Mouse (Mus musculus) spleen, adult 2 months (tissue): ENCODE results near the gene Gm21981. TPM values are rescaled to one million over a fixed set of nuclear protein-coding genes. Genes with fewer than 3 reads are reported as not detected.

Source experiments
- DNase-seq, 2 experiments: peaks; one replicate each; pipeline versions ENCODE4 v3.0.0 to v3.0.0-alpha.2; 2012 to 2021; ENCODE audit warnings: low spot score in 2 of 2, low read depth in 1 of 2
- H3K27ac ChIP-seq: fragments of 200-500 bp; 2 replicates; pipeline ENCODE4 v1.5.1; 2012; ENCODE audit warnings: low read length, inconsistent platforms; ENCODE audit not compliant: insufficient read depth
- H3K27me3 ChIP-seq: fragments of 200-500 bp; 2 replicates; pipeline ENCODE4 v1.6.1; 2012; ENCODE audit warnings: mild to moderate bottlenecking, moderate library complexity, low read length, inconsistent platforms; ENCODE audit not compliant: control insufficient read depth, insufficient read depth
- H3K36me3 ChIP-seq: fragments of 200-500 bp; 2 replicates; pipeline ENCODE4 v1.6.1; 2012; ENCODE audit warnings: mild to moderate bottlenecking, low read length, inconsistent platforms; ENCODE audit not compliant: control insufficient read depth, insufficient read depth
- H3K4me1 ChIP-seq: fragments of 200-500 bp; 2 replicates; pipeline ENCODE4 v1.6.1; 2011; ENCODE audit warnings: inconsistent platforms; ENCODE audit not compliant: control insufficient read depth, insufficient read depth, insufficient read length
- H3K4me3 ChIP-seq: fragments of 200-500 bp; 2 replicates; pipeline ENCODE4 v1.5.1; 2011; ENCODE audit warnings: mild to moderate bottlenecking, inconsistent platforms; ENCODE audit not compliant: insufficient read depth, insufficient read length; ENCODE audit errors: extremely low read depth
- CTCF ChIP-seq: fragments of 200-500 bp; IDR thresholded peaks from 2 replicates; pipeline ENCODE4 v1.5.1; 2011; ENCODE audit warnings: mild to moderate bottlenecking, inconsistent platforms; ENCODE audit not compliant: insufficient read depth, insufficient read length, insufficient replicate concordance; ENCODE audit errors: extremely low read depth
- POLR2A ChIP-seq: fragments of 200-500 bp; IDR thresholded peaks from 2 replicates; pipeline ENCODE4 v1.6.1; 2011; ENCODE audit warnings: low read depth, low read length, inconsistent platforms
- WGBS: fragments of 180-500 bp; shearing (Covaris S2); methylation state at CpG from one replicate; pipeline ENCODE4 v1.1.7; 2018; 5-methylcytosine and 5-hydroxymethylcytosine counted together
- polyA plus RNA-seq: library from polyadenylated mRNA; depleted of rRNA; stranded (reverse); fragments of >200 nt; gene quantifications from 2 replicates; pipeline ENCODE4 v1.2.3, GENCODE M21; 2012; rRNA removed

Gm21981 gene
- polyA plus RNA-seq, 1 experiment = 0.50 TPM

DNA sequence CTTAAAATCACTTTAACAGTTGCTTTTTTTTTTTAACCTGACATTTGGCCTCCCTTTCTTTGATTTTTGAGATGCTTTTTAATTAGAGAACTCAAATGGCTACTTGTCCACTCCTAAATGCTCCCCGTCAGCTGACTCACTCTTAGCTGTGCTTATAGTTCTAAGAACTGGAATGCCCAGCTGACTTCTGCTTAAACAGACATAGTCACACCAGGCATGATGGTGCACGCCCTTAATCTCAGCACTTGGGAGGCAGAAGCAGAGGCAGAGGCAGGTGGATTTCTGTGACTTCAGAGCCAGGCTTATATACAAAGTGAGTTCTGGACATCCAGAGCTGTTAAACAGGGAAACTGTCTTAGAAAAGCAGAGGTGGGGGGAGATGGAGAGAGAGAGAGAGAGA, 42.3 kb downstream of the Gm21981 start:
- TF ChIP-seq CTCF (no peak), POLR2A (no peak)
- Histone ChIP-seq H3K4me3 (no peak overlapping the region), H3K27me3 (no peaks in the 10 kb centered on the region), H3K4me1 (no peaks in the 10 kb centered on the region), H3K36me3 (no peaks in the 10 kb centered on the region), H3K27ac (no peak overlapping the region)
- DNase-seq = no peak
- WGBS = 89% methylated on average over 2 of the region's 2 CpGs

DNA sequence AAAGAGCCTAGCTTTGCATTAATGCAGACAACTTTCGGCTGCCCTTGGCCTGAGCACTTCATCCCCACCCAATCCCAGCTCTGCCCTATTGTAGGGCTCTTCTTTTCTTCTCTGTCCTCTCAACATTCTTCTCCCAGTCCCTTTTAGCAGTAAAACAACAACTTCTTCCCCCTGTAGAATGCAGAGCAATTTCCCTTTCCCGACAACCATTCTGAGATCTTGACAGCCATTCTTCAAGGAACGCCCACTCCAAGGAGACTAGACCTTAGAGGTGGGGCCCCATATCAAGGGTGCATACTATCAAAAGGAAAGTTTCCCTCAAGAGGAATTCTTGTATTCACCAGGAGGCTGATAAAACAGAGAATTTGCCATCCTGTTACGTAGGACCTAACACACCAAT, 45.3 kb downstream of the Gm21981 start:
- Histone ChIP-seq H3K27me3 (no peaks in the 10 kb centered on the region), H3K27ac (no peak overlapping the region), H3K4me3 (no peak overlapping the region), H3K36me3 (no peaks in the 10 kb centered on the region), H3K4me1 (no peaks in the 10 kb centered on the region)
- no peak for DNase-seq
- no peak for TF ChIP-seq POLR2A
- no peak for TF ChIP-seq CTCF
- 88% methylated on average over 4 of the region's 4 CpGs for WGBS

DNA sequence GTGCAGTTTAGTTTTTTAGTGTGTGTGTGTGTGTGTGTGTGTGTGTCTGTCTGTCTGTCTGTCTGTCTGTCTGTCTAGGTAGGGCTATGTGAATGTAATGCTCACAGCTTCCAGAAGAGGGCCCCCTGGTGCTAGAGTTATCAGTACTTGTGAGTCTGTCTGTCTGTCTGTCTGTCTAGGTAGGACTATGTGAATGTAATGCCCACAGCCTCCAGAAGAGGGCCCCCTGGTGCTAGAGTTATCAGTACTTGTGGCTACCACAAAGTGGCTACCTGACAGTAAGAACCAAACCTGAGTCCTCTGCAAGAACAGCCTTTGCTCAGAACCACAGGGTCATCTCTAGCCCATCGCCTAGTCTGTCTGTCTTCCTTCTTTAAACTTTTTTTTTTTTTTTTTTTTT, 47.6 kb downstream of the Gm21981 start:
- 80% methylated on average over 1 of the region's 1 CpGs for WGBS
- DNase-seq = peak; percentile 15 to 55
- no peaks in the 10 kb centered on the region for H3K4me1 ChIP-seq

DNA sequence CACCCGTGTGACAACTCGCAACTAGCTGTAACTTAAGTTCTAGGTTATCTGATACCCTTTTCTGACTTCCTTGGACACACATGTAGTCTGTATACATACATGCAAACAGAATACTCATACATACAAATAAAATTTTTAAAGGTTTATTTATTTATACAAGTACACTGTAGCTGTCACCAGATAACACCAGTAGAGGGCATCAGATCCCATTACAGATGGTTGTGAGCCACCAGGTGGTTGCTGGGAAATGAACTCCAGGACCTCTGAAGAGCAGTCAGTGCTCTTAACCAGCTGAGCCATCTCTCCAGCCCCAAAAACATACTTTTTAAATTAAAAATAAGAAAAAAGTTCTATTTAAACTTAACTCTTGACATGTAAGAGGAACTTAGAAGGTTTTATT, 51.3 kb downstream of the Gm21981 start:
- no peak overlapping the region for H3K27ac ChIP-seq
- DNase-seq = no peak
- H3K36me3 ChIP-seq = no peaks in the 10 kb centered on the region
- H3K27me3 ChIP-seq = no peaks in the 10 kb centered on the region
- no peaks in the 10 kb centered on the region for H3K4me1 ChIP-seq
- H3K4me3 ChIP-seq = no peak overlapping the region
- TF ChIP-seq POLR2A (no peak), CTCF (no peak)
- 84% methylated on average over 2 of the region's 2 CpGs for WGBS

More for the DNA sequence above, 47.6 kb downstream of the Gm21981 start:
- Histone ChIP-seq H3K36me3 (no peaks in the 10 kb centered on the region), H3K27me3 (no peaks in the 10 kb centered on the region), H3K4me3 (no peak overlapping the region), H3K27ac (no peak overlapping the region)
- TF ChIP-seq CTCF (peak; percentile 12; the same call in 1 of the 2 replicates), POLR2A (no peak)

Other genes starting within 250 kb of the Gm21981 start
- 26.5 and 29.7 TPM in 2 replicates for gene Taf8, start 192.2 kb downstream of the Gm21981 start, polyA plus RNA-seq
- 171 and 240 TPM in 2 replicates for gene Ccnd3, start 189.4 kb downstream of the Gm21981 start, polyA plus RNA-seq
- 5.8 and 7.5 TPM in 2 replicates for gene Bysl, start 83.0 kb downstream of the Gm21981 start, polyA plus RNA-seq
- gene Med20, start 82.9 kb downstream of the Gm21981 start, polyA plus RNA-seq = 18.8 and 20.6 TPM in 2 replicates
- gene Gm20517, start 82.9 kb downstream of the Gm21981 start, polyA plus RNA-seq = 0.39 and 1.2 TPM in 2 replicates
- 4.5 and 4.6 TPM in 2 replicates for gene Usp49, start 63.8 kb downstream of the Gm21981 start, polyA plus RNA-seq
- 58.0 and 63.1 TPM in 2 replicates for gene Tomm6, start 6.1 kb downstream of the Gm21981 start, polyA plus RNA-seq
- gene Frs3, start 5.4 kb downstream of the Gm21981 start, polyA plus RNA-seq = 4.7 and 5.9 TPM in 2 replicates
- 0.83 and 1.7 TPM in 2 replicates for gene Prickle4, start 281 bp upstream of the Gm21981 start, polyA plus RNA-seq
- gene Pgc, start 32.4 kb upstream of the Gm21981 start, polyA plus RNA-seq = 0.18 TPM in 1 of 2 replicates, not detected in the other
- 110 and 131 TPM in 2 replicates for gene Tfeb, start 42.6 kb upstream of the Gm21981 start, polyA plus RNA-seq
- 7.1 and 8.8 TPM in 2 replicates for gene Mdfi, start 140.2 kb upstream of the Gm21981 start, polyA plus RNA-seq
- gene Foxp4, start 230.2 kb upstream of the Gm21981 start, polyA plus RNA-seq = 62.0 and 97.7 TPM in 2 replicates